Mouse (Mus musculus) cerebellum, adult 11 months (tissue): ENCODE data around the gene Oas2.
A peak's percentile ranks its signal among the peaks of the same experiment; 100 is the strongest.

Experiments
- DNase-seq: peaks from one replicate; pipeline ENCODE4 v3.0.0; 2022

The Oas2 gene

DNA sequence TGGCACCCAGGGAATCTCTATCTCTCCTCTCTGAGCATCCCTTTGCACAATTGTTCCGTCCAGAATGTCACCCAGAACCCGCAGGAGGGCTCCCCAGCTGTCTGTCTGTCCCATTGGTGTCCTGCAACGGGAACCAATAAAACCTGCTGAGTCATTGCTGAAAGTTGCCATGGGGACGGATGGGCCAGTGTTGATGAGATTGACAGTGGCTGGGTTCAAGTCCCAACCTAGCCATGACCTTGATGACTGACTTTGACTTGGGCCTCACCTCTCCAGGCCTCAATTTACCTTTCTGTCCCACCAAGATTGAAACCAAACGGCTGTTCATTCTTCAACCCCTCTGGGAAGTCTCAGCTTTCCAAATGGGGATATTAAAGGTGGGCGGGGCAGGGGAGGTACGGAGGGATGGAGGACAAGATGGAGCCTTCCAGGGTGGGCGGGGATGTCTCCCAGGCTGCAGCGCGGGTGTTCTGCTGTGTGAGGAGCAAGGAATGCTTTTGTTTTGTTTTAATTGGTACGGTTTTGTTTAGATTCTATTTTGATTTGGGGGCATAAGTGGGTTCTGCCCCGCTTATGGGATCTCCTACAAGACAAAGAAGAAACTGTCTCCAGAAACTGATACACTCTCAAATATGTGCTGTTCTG lies 23.7 kb downstream of the Oas2 start:
- DNase-seq: no peak

GRCm38 (mm10) chr5:120721005-120721404 lies 28.6 kb downstream of the Oas2 start:
- DNase-seq: no peak

DNA sequence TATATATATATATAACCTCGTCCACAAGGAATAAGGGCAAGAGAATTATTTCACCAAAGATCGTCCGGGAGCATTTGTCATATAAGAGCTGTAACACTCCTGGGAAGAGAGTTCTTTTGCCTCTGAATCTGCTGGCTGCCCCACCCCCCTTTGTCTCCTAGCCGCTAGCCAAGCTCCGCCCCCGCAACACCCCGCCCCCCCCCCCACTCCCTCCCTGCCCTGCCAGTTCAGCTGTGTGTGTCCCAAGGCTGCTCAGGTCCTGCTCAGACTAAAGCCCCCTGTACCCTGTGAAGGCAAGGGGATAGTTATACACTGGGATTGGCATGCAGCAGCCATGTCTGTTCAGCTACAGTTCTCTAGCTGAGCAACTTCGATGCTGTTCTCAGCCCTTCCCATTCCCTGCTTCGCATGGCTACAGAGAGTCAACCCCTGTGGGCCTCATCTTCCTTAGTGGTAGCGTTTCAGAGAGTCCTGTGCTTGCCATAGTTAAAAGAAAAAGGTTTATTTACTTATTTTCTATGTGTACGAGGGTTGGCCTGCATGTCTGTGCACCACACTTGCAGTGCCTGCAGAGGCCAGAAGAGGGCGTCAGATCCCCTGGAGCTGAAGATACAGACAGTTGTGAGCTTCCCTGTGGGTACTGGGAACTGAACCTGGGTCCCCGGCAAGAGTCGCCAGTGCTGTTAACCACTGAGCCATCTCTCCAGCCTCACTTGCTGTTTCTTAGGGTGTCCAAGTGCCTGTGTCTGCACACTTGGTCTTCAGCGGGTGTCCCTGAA lies 30.9 kb downstream of the Oas2 start:
- DNase-seq: no peak

DNA sequence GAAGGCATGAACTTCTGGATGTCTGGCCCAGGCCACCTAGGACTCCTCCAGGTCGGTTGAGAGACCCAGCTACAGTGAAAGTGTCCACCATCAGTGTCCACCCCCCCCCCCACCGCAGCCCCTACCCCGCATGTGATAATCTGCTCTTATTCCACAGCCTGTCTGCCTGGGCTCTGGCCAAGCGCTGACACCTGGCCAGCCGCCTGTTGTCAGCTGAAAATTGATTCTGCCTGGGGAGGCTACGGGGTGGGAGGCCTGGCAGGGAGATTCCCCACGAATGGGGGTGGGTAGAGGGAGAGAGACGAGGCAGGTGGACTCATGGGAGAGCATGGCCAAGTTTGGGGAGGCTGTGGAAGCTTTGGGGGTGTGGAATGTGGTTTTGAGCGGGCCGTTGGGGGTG lies 32.5 kb downstream of the Oas2 start:
- peak; percentile 11 for DNase-seq

- DNase-seq: peak; percentile 83
These were observed 35.3 kb downstream of the Oas2 start for GRCm38 (mm10) chr5:120714314-120714713.

GRCm38 (mm10) chr5:120712721-120713120 lies 36.9 kb downstream of the Oas2 start:
- DNase-seq: peak; percentile 27

GRCm38 (mm10) chr5:120711827-120712226 lies 37.8 kb downstream of the Oas2 start, which contains the start of gene Dtx1:
TSS of gene Dtx1 (minus strand) at chr5:120711927.
- DNase-seq: no peak

- peak; percentile 75 for DNase-seq
These were observed 38.2 kb downstream of the Oas2 start for GRCm38 (mm10) chr5:120711416-120711815.

GRCm38 (mm10) chr5:120710826-120711248 lies 38.8 kb downstream of the Oas2 start:
- DNase-seq: peak; percentile 59

DNA sequence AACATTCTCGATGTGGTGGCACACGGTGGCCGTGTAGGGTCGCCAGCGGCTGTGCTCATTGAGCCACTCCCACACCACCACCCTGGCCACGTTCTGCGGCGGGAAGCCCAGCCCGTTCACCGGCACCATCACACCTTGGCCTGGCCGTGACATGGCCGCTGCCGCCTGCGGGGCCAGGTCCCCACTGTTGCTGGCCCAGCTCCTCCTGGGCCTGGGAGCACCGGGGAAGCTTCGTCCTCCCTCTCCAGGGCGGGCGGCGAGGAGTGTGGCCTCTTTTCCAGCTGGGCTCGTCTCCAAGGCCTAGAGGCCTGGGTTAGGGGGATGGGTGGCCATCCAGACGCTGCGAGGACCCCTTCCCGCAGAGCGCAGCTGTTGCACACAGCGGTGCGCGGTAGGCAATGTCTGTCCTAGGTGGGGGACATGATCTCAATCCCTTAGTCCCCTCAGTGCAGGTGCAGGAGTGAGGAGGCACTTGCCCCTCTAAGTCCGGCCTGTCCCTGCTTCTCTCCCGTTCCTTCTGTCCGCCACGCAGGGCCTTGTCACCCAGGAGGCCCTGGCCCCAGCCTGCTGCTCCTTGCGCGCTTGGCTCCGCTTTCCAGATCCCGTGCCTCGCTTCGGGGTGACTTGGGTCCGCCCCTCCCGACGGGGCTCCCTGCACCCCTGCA lies 39.4 kb downstream of the Oas2 start:
- DNase-seq: peak; percentile 62

DNA sequence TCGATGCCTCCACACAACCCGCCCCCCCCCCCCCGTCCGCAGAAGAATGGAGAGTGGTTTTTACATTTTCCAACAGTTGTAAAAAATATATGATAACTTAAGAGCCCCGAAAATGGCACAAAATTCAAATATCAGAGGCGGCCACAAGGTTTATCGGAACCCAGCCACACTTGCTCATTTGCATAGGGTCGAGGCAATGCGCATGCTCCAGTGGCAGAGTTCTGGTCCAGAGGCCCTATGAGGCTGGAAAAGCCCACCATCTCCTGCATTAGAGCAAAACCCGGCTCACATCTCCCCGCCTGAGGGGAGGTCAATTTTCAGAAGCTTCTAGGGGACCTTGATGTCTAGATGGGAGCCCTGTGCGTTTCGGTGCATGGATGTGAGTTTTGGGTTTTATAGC lies 42.7 kb downstream of the Oas2 start:
- no peak for DNase-seq

DNA sequence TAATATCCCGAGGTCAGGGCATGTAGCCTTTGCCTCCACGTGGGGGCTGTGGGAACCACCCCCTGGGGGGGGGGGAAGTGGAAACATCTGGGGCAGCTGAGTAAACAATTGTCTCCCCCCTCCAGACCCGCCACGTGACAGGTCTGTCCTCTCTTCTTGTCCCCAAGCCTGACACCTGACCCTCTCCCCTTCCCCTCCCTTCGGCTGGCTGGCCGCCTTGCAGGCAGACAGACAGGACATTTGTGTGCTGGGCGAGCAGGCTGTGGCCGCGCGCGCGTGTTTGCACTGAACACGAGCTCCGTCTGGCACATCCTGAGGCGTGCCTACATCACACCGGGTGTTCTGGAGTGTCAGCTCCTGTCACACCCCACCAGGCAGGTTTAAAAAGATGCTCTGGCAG lies 43.1 kb downstream of the Oas2 start:
- DNase-seq: peak; percentile 55

GRCm38 (mm10) chr5:120704421-120704820 lies 45.2 kb downstream of the Oas2 start:
- peak; percentile 23 for DNase-seq

DNA sequence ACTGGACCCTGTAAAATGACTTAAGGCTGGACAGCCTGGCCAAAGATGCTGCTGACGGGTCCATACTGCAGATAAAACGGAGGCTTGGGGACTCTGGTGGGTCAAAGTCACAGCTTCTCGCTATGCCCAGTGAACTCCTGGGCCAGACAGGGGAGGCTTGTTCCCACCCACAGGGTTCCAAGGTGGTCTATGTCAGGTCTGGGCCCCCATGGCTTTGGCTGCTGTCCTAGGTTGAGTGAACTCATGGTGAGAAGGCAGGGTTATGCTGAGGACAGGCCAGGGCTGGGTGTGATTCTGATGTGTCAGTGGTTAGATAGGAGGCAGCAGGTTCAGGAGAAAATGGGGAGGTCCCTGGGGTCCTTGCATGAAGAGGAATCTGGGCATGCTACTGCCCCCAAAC lies 46.0 kb downstream of the Oas2 start:
- peak; percentile 26 for DNase-seq

DNA sequence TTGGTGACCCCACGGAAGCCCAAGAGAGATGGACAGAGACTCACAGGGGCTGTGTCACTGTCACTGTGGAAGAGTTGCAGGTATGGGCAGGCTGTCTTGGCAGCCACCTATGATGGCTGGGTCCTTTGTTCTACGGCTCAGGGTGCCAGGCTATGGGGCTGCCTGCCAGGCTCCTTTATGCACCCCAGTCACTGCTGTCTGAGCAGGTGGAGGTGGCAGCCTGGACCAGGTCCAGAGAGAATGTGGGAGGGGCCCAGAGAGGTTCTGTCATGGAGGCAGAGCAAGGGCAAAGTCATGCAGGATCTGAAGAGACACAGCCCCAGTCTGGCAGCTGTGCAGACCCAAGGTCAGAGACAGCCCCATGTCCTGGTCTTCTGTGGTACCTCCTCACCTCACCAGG lies 46.7 kb downstream of the Oas2 start:
- DNase-seq: peak; percentile 84

DNA sequence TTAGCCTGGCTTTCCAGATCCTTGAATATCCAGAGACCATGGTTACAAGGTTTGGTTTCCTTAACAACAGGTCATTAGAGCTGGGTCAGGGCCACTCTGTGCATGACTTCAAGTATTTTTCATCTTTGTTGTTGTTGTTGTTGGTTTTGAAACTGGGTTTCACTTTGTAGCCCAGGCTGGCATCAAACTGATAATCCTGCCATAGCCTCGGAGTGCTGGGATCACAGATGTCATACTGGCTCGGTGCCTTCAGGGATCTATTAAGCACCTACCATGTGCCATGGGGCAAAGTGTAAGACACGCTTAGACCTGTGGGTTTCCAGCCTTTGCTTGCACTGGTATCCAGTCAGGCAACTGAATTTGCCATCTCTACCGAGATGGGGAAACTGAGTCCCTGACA lies 47.2 kb downstream of the Oas2 start:
- peak; percentile 60 for DNase-seq

DNA sequence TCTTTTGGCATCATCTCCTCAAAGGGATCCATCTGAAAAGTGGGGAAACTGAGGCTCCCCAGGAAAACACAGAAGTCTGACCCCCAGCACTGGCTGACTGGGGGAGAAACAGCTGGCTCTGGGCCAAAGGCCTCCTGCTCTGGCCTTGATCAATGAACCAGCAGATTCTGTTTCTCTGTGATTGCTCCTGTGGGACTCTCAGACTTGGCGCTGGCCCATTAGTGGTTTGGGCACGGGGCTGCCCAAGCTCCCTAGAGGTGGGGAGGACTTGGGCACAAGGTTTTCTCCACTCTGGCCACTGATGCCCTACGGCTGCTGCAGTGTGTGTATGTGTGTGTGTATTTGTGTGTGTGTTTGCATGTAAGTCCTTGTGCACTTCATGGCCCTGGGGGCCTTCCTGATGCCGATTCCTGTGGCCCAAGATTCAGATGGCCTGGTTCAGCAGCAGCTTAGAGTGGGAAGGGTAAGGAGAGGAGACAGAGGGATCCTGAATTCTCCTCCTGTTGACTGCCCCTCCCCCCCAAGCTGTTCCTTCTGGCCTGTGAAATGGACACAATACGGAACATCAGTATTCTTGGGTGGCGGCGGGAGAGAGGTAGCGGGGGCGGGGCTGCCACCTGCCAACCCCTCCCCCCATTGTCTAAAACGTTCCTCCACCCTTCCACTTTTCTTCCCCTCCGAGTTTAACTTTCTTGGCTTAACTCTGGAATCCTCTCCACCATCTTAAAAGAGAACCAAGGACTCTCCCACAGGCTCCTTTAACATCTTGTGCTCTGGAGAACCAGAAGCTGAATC lies 48.5 kb downstream of the Oas2 start:
- DNase-seq: peak; percentile 31

GRCm38 (mm10) chr5:120698801-120699391 lies 50.8 kb downstream of the Oas2 start:
- peak; percentile 56 for DNase-seq

GRCm38 (mm10) chr5:120698181-120698580 lies 51.5 kb downstream of the Oas2 start:
- DNase-seq: no peak

DNA sequence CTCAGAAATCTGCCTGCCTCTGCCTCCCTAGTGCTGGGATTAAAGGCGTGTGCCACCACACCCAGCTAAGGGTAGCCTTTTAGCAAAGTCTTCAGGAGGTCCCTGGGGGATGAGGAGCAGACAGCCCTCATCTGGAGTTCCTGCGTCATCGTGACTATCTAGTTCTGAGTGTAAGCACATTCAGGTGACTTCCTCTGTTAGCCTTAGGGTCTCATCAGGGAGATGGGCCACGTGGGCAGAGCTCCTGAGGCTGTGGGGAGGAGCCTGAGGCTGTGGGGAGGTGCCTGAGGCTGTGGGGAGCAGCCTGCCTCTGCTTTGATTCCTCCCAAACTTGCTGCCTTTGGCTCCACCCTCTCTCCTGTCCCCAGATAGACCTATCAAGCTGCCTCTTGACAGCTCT lies 52.8 kb downstream of the Oas2 start:
- no peak for DNase-seq

- DNase-seq: peak; percentile 8
These were observed 53.5 kb downstream of the Oas2 start for GRCm38 (mm10) chr5:120696057-120696743.

DNA sequence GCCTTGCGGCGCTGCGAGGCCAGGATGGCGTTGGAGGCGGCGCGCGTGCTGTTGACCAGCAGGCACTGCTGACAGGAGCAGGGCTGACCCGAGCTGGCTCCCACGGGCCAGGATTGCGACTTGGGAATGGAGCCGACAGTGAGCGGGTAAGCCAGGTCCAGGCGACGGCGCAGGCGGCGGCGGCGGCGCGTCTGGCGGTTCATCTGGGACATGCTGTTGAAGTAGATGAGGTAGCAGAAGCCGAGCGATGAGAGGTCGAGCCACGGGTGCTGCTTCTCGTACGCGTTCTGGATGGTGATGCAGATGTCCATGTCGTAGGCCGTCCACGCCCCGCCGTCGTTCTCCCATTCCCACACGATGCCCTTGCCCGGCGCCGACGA lies 55.0 kb downstream of the Oas2 start:
- DNase-seq: peak; percentile 50
